Mouse (Mus musculus): Measurements from ENCODE around the gene Sorcs3.

Sorcs3 gene

GRCm38 (mm10) chr19:48283217-48283616 lies 77.4 kb downstream of the Sorcs3 start:
- in situ Hi-C loops (cut with MboI, MseI), result loop anchor here (25.0 kb wide), 1 partner anchor 104 kb away; no protein-coding TSS in a partner anchor

- in situ Hi-C loops (cut with MboI, MseI), result loop anchor here (25.0 kb wide), 1 partner anchor 102 kb away; no protein-coding TSS in a partner anchor
Measured at GRCm38 (mm10) chr19:48285602-48286225, 79.9 kb downstream of the Sorcs3 start.

GRCm38 (mm10) chr19:48294251-48294650 lies 88.4 kb downstream of the Sorcs3 start:
- in situ Hi-C loops (cut with MboI, MseI), result loop anchor here (25.0 kb wide), 1 partner anchor 93 kb away; no protein-coding TSS in a partner anchor

GRCm38 (mm10) chr19:48298384-48298783 lies 92.6 kb downstream of the Sorcs3 start:
- in situ Hi-C loops (cut with MboI, MseI), result loop anchor here (25.0 kb wide), 1 partner anchor 89 kb away; no protein-coding TSS in a partner anchor

- in situ Hi-C loops (cut with MboI, MseI), result no loop called here
Measured at GRCm38 (mm10) chr19:48300440-48301231, 94.8 kb downstream of the Sorcs3 start.

- in situ Hi-C loops (cut with MboI, MseI), result no loop called here
Measured at GRCm38 (mm10) chr19:48301300-48301699, 95.5 kb downstream of the Sorcs3 start.

DNA sequence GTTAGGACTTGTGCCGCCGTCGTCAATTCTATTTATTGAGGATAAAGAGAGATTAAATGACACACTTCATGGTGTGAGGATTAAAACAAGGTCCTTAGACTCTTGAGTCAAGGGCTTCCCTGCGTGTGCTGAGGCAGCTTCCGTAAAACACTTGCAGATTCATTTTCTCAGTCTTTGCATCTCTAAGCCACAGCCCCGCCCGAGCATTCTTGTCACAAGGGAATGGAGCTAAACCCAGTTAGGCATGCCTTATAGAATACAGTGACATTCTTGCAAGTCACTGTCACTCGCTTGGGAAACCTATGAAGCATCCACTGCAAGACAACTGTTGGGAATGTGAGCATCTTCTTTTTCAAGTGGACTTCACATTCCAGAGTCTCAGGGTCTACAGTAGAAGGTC lies 102.5 kb downstream of the Sorcs3 start:
- in situ Hi-C loops (cut with MboI, MseI), result no loop called here

DNA sequence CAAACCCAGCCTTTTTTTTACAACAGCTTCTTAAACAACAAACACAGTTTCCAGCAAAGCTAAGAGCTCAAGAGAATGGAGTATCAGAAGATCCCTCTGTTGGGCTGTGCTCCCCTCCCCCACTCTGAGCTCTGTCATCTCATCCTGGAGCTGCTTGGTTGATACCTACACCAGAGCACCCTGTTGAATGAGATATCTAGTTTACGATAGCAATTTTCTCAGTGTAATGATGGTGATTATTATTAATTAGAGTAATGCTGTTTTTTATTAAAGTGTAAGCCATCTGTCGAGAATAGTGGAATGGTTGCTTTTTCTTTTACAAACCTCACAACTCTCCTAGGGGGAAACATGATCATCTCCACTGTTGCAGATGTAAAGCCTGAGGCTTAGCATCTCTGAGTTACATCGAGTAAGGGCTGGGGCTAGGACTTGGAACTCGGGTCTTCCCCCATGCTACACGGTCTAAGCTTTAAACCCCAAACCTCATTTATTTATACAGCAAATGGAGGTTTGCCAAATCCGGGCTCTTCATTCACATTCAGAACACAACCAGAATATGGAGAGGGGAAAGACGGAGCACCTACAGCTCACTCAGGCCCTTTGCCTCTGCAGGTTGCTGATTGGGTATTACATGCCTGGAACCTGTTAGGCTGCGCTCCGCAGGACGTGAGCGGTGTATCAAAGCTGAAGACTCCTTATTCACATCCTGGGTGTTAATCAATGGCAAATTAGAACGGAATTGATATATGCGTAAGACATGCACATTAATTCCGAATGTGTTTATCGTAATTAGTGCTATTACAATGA lies 103.9 kb downstream of the Sorcs3 start:
- in situ Hi-C loops (cut with MboI, MseI), result no loop called here

- in situ Hi-C loops (cut with MboI, MseI), result no loop called here
Measured at GRCm38 (mm10) chr19:48310338-48310710, 104.5 kb downstream of the Sorcs3 start.

- in situ Hi-C loops (cut with MboI, MseI), result no loop called here
Measured at GRCm38 (mm10) chr19:48313776-48314175, 108.0 kb downstream of the Sorcs3 start.

GRCm38 (mm10) chr19:48327115-48327514 lies 121.3 kb downstream of the Sorcs3 start:
- in situ Hi-C loops (cut with MboI, MseI), result no loop called here

- in situ Hi-C loops (cut with MboI, MseI), result no loop called here
Measured at GRCm38 (mm10) chr19:48328171-48328570, 122.3 kb downstream of the Sorcs3 start.

DNA sequence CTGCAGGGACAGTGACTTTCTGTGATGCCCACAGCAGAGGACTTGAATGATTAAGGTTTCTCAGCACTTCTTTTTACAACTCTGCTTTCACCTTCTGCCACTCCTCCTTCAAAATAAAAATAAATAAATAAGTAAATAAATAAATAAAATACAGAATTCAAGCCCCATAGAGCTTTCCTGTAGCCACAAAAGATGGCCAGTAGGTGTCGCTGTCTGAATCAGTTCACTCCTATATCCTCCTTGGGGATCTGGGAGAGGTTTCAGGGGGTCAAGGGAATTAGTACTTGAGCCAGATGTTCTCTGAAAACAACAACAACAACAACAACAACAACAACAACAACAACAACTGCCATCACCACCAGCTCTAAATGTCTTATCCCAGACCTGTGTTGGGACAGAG lies 125.8 kb downstream of the Sorcs3 start:
- in situ Hi-C loops (cut with MboI, MseI), result no loop called here

DNA sequence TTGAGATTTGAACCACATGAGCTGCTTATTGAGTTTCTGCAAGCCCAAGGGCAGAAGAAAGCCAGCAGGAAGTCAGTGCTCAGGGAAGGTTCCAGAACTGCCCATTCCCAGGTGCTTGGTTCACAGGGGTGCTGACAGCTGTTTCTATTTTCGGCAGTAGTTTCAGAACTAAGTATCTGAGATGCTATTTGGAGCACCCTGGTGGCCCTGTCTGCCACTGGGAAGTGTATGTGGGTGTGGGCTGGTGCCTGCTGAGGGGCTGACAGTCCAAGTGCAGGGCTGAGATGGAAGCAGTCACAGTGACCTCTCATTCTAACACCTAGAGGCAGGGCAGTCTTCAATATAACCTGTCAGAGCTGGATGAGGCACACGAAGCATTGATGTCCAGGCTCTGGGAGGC lies 127.3 kb downstream of the Sorcs3 start:
- in situ Hi-C loops (cut with MboI, MseI), result no loop called here

DNA sequence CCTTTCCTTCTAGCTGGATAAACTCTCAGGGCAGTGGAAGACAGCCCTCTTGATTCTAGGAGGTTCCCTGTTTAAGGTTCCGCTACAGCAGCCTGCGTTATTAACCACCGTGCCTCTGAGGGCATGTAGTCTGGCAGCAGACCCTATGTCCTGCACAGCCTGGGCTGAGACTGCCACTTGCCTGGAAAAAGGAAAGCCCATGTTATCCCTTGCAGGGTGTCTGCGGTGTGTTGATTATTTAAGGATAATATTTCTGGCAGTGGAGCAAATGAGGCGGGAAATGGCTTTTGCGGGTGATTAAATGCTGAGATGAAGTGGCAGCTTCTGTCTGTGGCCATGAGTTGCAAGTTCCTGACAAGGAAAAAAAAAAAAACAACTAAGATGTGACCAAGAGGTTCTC lies 131.6 kb downstream of the Sorcs3 start:
- in situ Hi-C loops (cut with MboI, MseI), result no loop called here

- in situ Hi-C loops (cut with MboI, MseI), result no loop called here
Measured at GRCm38 (mm10) chr19:48338098-48338497, 132.3 kb downstream of the Sorcs3 start.

GRCm38 (mm10) chr19:48342770-48343169 lies 136.9 kb downstream of the Sorcs3 start:
- in situ Hi-C loops (cut with MboI, MseI), result no loop called here

DNA sequence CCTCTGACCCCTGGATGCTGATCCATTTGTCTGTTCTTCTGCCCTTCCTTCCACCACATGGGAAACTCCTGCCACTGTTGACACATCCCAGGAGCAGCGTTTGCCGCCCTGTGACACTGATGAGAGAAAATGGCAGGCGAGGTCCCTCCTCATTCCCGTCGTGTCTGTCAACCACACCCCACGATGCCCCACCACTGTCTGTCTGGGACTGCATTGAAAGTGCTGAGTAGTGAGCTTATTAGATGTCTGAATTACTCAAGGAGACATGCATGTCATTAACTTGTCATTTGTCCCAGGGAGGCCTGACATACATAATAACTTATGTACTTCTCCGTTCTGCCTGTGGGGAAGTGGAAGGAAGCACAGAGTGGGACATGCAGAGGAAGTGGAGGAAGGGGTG lies 137.6 kb downstream of the Sorcs3 start:
- in situ Hi-C loops (cut with MboI, MseI), result no loop called here

DNA sequence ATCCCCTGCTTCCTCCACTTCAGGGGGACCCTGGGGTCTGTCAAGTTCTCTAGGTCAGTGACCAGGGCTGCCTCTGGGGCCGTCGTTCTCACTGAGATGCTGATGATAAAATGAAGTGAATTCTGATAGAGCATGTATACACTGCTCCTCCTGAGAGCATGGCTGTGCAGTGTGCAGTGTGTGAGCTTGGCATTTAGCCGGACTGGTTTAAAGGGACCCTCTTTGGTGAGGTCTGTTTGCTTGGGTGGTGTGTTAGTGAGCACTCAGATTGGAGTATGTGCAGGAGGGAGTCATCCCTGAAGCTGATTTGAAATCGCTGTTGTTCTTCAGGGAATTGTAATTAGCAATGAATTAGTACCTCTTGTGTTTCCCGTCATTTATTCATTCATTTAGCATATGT lies 141.3 kb downstream of the Sorcs3 start:
- in situ Hi-C loops (cut with MboI, MseI), result no loop called here

GRCm38 (mm10) chr19:48356806-48357205 lies 151.0 kb downstream of the Sorcs3 start:
- in situ Hi-C loops (cut with MboI, MseI), result no loop called here

DNA sequence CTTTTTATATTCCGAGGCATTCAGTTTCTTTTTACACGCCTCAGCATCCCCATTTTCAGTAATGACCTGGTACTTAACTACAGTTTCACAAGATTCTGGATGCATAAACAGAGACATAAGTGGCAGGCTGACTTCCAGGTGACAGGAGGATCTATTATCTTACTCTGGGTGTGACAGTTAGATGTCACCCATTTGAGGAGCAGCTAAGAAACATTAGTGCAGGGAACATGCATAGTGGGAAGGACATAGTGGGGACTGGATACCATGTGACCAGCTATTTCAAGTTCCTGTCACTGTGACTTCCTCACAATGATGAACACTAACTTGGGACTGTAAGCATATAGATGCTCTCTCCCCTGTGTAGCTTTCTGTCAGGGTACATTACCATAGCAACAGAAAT lies 156.3 kb downstream of the Sorcs3 start:
- in situ Hi-C loops (cut with MboI, MseI), result no loop called here

DNA sequence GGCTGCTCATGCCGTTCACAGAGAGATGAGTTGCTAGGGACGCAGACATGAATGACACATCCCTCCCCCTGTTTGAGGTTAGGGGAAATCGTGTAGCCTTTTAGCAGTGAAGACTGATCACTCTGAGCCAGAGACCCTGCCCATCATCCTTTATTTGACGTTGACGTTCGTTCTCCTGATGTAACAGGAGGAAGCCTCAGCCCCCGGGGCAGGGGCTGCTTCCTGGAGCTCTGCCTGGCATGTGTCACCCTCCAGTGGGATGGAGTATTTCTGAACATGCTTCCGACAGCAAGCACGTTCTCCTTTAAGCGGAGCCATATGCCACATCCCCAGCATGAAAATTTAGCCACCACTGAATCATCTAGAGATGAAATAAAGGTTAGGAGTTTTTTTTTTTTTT lies 162.2 kb downstream of the Sorcs3 start:
- in situ Hi-C loops (cut with MboI, MseI), result no loop called here
